14 mouse cellular contexts compared by ENCODE assay signal in genomic region chr7:80605557-80605930, GRCm38 (mm10).
DNase-seq lines count a peak whose midpoint lies in the region; ATAC-seq and TF ChIP-seq lines count a peak whose summit lies in the region.
"Had no signal": no experiment of that assay in that cellular context is flagged by ENCODE, and none has a peak within 500 bp of the region (broad histone marks: within the 10 kb centered on the region; RNA-seq: fewer than 3 reads in every experiment).

No protein-coding gene starts in this region.

- H3K27me3 ChIP-seq in lung, embryonic 14.5 days (ENCODE audit: insufficient read depth, low read length): no peaks in the 10 kb centered on the region
- no peaks in the 10 kb centered on the region for H3K27me3 ChIP-seq in forebrain, embryonic 14.5 days (replicated peaks; ENCODE audit: control insufficient read depth, insufficient read depth, low read length)
- H3K27me3 ChIP-seq: embryonic facial prominence, embryonic 15.5 days had no signal

- 19% methylated on average over 10 of the region's 10 CpGs for WGBS in lung, embryonic 14.5 days
- 5% methylated on average over 10 of the region's 10 CpGs for WGBS in forebrain, embryonic 14.5 days

- ATAC-seq in lung, embryonic 14.5 days (ENCODE audit: insufficient read depth): no peak
- ATAC-seq in forebrain, embryonic 14.5 days: no peak
- ATAC-seq: inflammation-experienced regulatory T-cells, adult 6 months had no signal

- H3K4me3 ChIP-seq in gastrocnemius, adult 2 months: no peak overlapping the region
- no peak overlapping the region for H3K4me3 ChIP-seq in lung, embryonic 14.5 days (ENCODE audit: low read depth, low read length)
- H3K4me3 ChIP-seq in forebrain, embryonic 14.5 days (ENCODE audit: low read depth, low read length): no peak overlapping the region
- H3K4me3 ChIP-seq: embryonic facial prominence, embryonic 15.5 days had no signal

- H3K27ac ChIP-seq in gastrocnemius, adult 2 months: peak overlapping the region; percentile 70
- peak overlapping the region; percentile 18; the same call in 1 of the 2 replicates for H3K27ac ChIP-seq in lung, embryonic 14.5 days (ENCODE audit: low read depth)
- H3K27ac ChIP-seq in forebrain, embryonic 14.5 days (ENCODE audit: low read depth, low read length): no peak overlapping the region
- H3K27ac ChIP-seq: embryonic facial prominence, embryonic 15.5 days had no signal

- H3K9me3 ChIP-seq in lung, embryonic 14.5 days (ENCODE audit: low read depth, low read length): no peaks in the 10 kb centered on the region
- H3K9me3 ChIP-seq in forebrain, embryonic 14.5 days (replicated peaks; ENCODE audit: control insufficient read depth, low read length): no peaks in the 10 kb centered on the region
- H3K9me3 ChIP-seq: embryonic facial prominence, embryonic 15.5 days had no signal

- H3K36me3 ChIP-seq in lung, embryonic 14.5 days (ENCODE audit: insufficient read depth): peaks cover 18% of the 10 kb centered on the region; the same call in 1 of the 2 replicates
- 0 out of 2 replicates have a peak, but pooled peaks cover 4% of the 10 kb centered on the region for H3K36me3 ChIP-seq in forebrain, embryonic 14.5 days (ENCODE audit: control insufficient read depth, insufficient read depth, low read length)

- no peak overlapping the region for H3K4me2 ChIP-seq in lung, embryonic 14.5 days
- no peak overlapping the region for H3K4me2 ChIP-seq in forebrain, embryonic 14.5 days (ENCODE audit: low read length)
- H3K4me2 ChIP-seq: embryonic facial prominence, embryonic 15.5 days had no signal

- TF ChIP-seq CTCF in gastrocnemius, adult 2 months (IDR thresholded peaks at IDR 0.05): no peak
- TF ChIP-seq CTCF in lung, embryonic 14.5 days (IDR thresholded peaks at IDR 0.05; ENCODE audit: low read depth): no peak

- no peak for DNase-seq in gastrocnemius, adult 2 months
- no peak for DNase-seq in gastrocnemius, adult 8-10 months (ENCODE audit: low spot score in 2 of 2)
- no peak for DNase-seq in lung, embryonic 14.5 days
- no peak for DNase-seq in lung, postnatal 4 days
- DNase-seq in ES-CJ7 (ENCODE audit: low read depth, low spot score): peak; percentile 25
- peak; percentile 25 for DNase-seq in embryo, embryonic 11 days
- DNase-seq in spleen, postnatal 10 days (ENCODE audit: low spot score in 2 of 2): no peak
- no peak for DNase-seq in forebrain, embryonic 14.5 days (ENCODE audit: low spot score)
- DNase-seq: B cell, adult 2 months; cerebellum, postnatal 14 days; heart, postnatal 4 days; liver had no signal

- H3K4me1 ChIP-seq in lung, embryonic 14.5 days (ENCODE audit: insufficient read depth): no peaks in the 10 kb centered on the region
- no peaks in the 10 kb centered on the region for H3K4me1 ChIP-seq in forebrain, embryonic 14.5 days (ENCODE audit: control insufficient read depth, insufficient read depth, low read length)
- H3K4me1 ChIP-seq: embryonic facial prominence, embryonic 15.5 days had no signal

- no peak overlapping the region for H3K9ac ChIP-seq in lung, embryonic 14.5 days
- H3K9ac ChIP-seq in forebrain, embryonic 14.5 days (ENCODE audit: low read length): no peak overlapping the region
- H3K9ac ChIP-seq: embryonic facial prominence, embryonic 15.5 days had no signal

- intact Hi-C loops in gastrocnemius, adult 2 months (cut with DNase I): no loop called here

Comparison
In these comparisons a context has a peak if more than half of its experiments do, and no peak if none do; other contexts are left out.
1. DNase-seq: peak in ES-CJ7 (single experiment) and embryo, embryonic 11 days (single experiment); none in gastrocnemius, adult 2 months (single experiment), gastrocnemius, adult 8-10 months (0 of 2), lung, embryonic 14.5 days (single experiment), lung, postnatal 4 days (0 of 2), spleen, postnatal 10 days (0 of 2) and forebrain, embryonic 14.5 days (single experiment).